Mouse (Mus musculus) kidney, embryonic 14.5 days (tissue): ENCODE data around the gene Zbtb41. TPM values are rescaled to one million over a fixed set of nuclear protein-coding genes. Genes with fewer than 3 reads are reported as not detected.

ENCODE experiments used
- ATAC-seq: fragments of 200-750 bp; cut with Nextera tagmentation; 2 replicates; pipeline ENCODE4 v1.8.0; 2017; ENCODE audit warnings: moderate number of reproducible peaks, mild to moderate bottlenecking, moderate TSS enrichment, moderate library complexity; ENCODE audit not compliant: low FRiP score, low TSS enrichment
- H3K27ac ChIP-seq: fragments of 300-500 bp; sonication (generic); 2 replicates; pipeline ENCODE4 v1.5.1; 2014; ENCODE audit warnings: low read depth, mild to moderate bottlenecking, low read length, moderate library complexity, mixed read lengths
- H3K27me3 ChIP-seq: fragments of 300-500 bp; sonication (generic); 2 replicates; pipeline ENCODE4 v1.6.1; 2014; ENCODE audit warnings: mild to moderate bottlenecking, low read length; ENCODE audit not compliant: control insufficient read depth, insufficient read depth
- H3K36me3 ChIP-seq: fragments of 300-500 bp; sonication (generic); 2 replicates; pipeline ENCODE4 v1.6.1; 2014; ENCODE audit warnings: low read length, mixed read lengths; ENCODE audit not compliant: control insufficient read depth, insufficient read depth
- H3K4me1 ChIP-seq: fragments of 300-500 bp; sonication (generic); 2 replicates; pipeline ENCODE4 v1.6.1; 2014; ENCODE audit warnings: low read length, mixed read lengths; ENCODE audit not compliant: control insufficient read depth, insufficient read depth
- H3K4me2 ChIP-seq: fragments of 300-500 bp; sonication (generic); replicated peaks from 2 replicates; pipeline ENCODE4 v1.6.1; 2014; ENCODE audit warnings: low read depth, mild to moderate bottlenecking, low read length
- H3K4me3 ChIP-seq: fragments of 300-500 bp; sonication (generic); 2 replicates; pipeline ENCODE4 v1.5.1; 2014; ENCODE audit warnings: mild to moderate bottlenecking, low read length
- H3K9ac ChIP-seq: fragments of 300-500 bp; sonication (generic); 2 replicates; pipeline ENCODE4 v1.6.1; 2014; ENCODE audit warnings: low read depth, mild to moderate bottlenecking, low read length, moderate library complexity
- H3K9me3 ChIP-seq: fragments of 300-500 bp; sonication (generic); 2 replicates; pipeline ENCODE4 v1.6.1; 2016; ENCODE audit warnings: low read length; ENCODE audit not compliant: control insufficient read depth
- WGBS: fragments of 180-500 bp; shearing (Covaris S2); extraction: QIAGEN DNeasy Blood & Tissue Kit; methylation state at CpG from one replicate; pipeline ENCODE4 v1.1.7; 2014; 5-methylcytosine and 5-hydroxymethylcytosine counted together
- polyA plus RNA-seq: library from polyadenylated mRNA; unstranded; fragments of >200 nt; fragmentation: Nextera tagmentation; extraction: Ambion mirVana; gene quantifications from 2 replicates; pipeline ENCODE4 v1.2.1, GENCODE M21; 2014

Zbtb41 gene
- polyA plus RNA-seq, 1 experiment from 2014 or later: 15.4 TPM

DNA sequence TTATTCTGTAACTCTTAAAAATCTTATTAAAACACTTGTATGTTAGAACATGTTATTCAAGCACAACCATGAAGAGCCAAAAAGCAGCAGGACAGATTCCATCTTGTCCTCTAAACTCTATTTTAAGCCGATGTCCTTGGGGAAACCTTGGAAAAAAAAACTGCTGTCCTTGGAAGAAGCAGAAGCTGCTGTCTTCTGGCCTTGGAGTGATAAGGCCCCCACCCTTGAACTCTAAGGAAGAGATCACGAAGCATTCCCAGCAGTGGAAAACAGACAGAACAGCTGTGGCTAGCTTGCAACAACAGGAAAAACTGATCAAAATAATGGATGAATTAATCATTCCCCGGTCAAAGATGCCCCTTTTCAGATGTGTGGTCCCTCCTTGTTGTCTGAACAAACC is 74.1 kb downstream of the Zbtb41 start:
- H3K4me3 ChIP-seq: no peak overlapping the region
- no peaks in the 10 kb centered on the region for H3K9me3 ChIP-seq
- no peaks in the 10 kb centered on the region for H3K4me1 ChIP-seq
- no peak overlapping the region for H3K27ac ChIP-seq
- no peak overlapping the region for H3K4me2 ChIP-seq
- WGBS: 77% methylated on average over 3 of the region's 3 CpGs
- H3K27me3 ChIP-seq: no peaks in the 10 kb centered on the region
- H3K36me3 ChIP-seq: peaks cover 23% of the 10 kb centered on the region
- H3K9ac ChIP-seq: no peak overlapping the region
- no peak for ATAC-seq

DNA sequence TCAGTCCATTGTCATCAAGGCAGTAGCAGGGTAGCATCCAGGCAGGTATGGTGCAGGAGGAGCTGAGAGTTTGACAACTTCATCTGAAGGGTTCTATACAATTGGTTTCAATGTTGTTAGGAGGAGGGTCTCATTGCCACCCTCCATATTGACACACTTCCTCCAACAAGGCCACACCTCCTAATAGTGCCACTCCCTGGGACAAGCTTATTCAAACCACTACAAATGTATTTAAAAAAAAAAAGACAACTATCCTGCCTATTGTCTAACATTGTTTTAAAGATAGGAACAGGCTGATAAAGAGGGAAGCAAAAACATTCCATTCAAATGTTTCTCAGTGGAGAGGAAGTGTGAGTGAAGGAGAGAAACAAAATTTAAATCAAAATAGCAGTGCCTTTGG is 77.7 kb downstream of the Zbtb41 start:
- H3K27ac ChIP-seq: no peak overlapping the region
- no peaks in the 10 kb centered on the region for H3K4me1 ChIP-seq
- no peak overlapping the region for H3K4me3 ChIP-seq
- no peaks in the 10 kb centered on the region for H3K27me3 ChIP-seq
- no peak overlapping the region for H3K4me2 ChIP-seq
- no peak overlapping the region for H3K9ac ChIP-seq
- no peaks in the 10 kb centered on the region for H3K36me3 ChIP-seq
- H3K9me3 ChIP-seq: no peaks in the 10 kb centered on the region
- ATAC-seq: no peak

DNA sequence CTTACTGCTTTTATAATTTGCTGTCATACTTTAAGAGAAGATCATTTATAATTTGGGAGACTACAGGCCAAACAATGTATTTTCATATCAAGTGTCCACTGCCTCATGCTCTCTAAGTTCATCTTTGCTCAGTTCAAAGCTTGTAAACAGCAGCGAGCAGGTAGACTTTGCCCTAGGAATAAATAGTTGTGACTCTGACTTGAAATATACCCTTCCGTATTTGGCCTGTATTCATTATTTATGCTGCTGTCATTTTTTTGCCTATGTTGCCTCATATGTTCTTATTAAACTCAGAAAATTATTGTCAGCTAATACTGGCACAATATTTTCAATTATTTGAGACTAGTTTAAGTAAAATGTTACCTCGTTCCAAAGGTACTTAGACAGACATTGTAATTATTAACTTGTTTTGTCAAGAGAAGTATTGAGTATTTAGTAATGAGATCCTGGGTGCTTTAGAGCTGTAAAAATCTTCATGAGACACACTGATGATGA is 79.2 kb downstream of the Zbtb41 start, which contains the start of gene F13b:
Gene F13b, plus strand, starts transcription at position 445 of the 495 bp plus-strand sequence.
- ATAC-seq: no peak
- no peaks in the 10 kb centered on the region for H3K4me1 ChIP-seq
- H3K27me3 ChIP-seq: no peaks in the 10 kb centered on the region
- H3K36me3 ChIP-seq: no peaks in the 10 kb centered on the region
- no peak within 1 kb of the TSS for H3K4me3 ChIP-seq
- H3K9me3 ChIP-seq: no peaks in the 10 kb centered on the region
- H3K9ac ChIP-seq: no peak within 1 kb of the TSS
- no peak within 1 kb of the TSS for H3K27ac ChIP-seq
- no peak within 1 kb of the TSS for H3K4me2 ChIP-seq
- 88% methylated on average over 3 of the region's 3 CpGs for WGBS

Other genes starting within 250 kb of the Zbtb41 start
- 0.14 and 0.16 TPM in 2 replicates for gene Crb1, start 45.2 kb upstream of the Zbtb41 start, polyA plus RNA-seq
- 22.5 and 28.8 TPM in 2 replicates for gene Aspm, start 32.5 kb downstream of the Zbtb41 start, polyA plus RNA-seq
- gene F13b, start 79.4 kb downstream of the Zbtb41 start, polyA plus RNA-seq: not detected in 2 replicates
- not detected in 2 replicates for gene Cfhr1, start 138.0 kb downstream of the Zbtb41 start, polyA plus RNA-seq